Mouse (Mus musculus): Measurements from ENCODE around the gene Cts8. TPM values are rescaled to one million over a fixed set of nuclear protein-coding genes. Genes with fewer than 3 reads are reported as not detected.
A peak's percentile ranks its signal among the peaks of the same experiment; 100 is the strongest.

Gene Cts8
- polyA plus RNA-seq (2014; fragmentation: Nextera tagmentation; extraction: Ambion mirVana), result not detected in 2 replicates

GRCm38 (mm10) chr13:61255258-61255657 lies at the start of gene Cts8:
Gene Cts8, minus strand, starts transcription at chr13:61255358.
- no peak for DNase-seq (ENCODE audit: low spot score)

GRCm38 (mm10) chr13:61288739-61289138 lies 33.6 kb upstream of the Cts8 start, which contains the start of gene Gm49398:
Gene Gm49398, minus strand, starts transcription at chr13:61288839.
- ATAC-seq (replicated peaks; ENCODE audit: low FRiP score, low TSS enrichment, low read depth) (no peak), DNase-seq (ENCODE audit: low spot score) (no peak)
- WGBS, result 79% methylated on average over 2 of the region's 2 CpGs
- Histone ChIP-seq H3K4me1 (replicated peaks; ENCODE audit: control insufficient read depth, insufficient read depth, low read length) (no peaks in the 10 kb centered on the region), H3K4me3 (ENCODE audit: low read depth, low read length) (no peak within 1 kb of the TSS), H3K9me3 (ENCODE audit: control insufficient read depth, low read length) (no peaks in the 10 kb centered on the region), H3K36me3 (ENCODE audit: control insufficient read depth, insufficient read depth, low read length) (no peaks in the 10 kb centered on the region), H3K27me3 (replicated peaks; ENCODE audit: control insufficient read depth, insufficient read depth, low read length) (no peaks in the 10 kb centered on the region), H3K27ac (ENCODE audit: low read depth) (no peak within 1 kb of the TSS), H3K9ac (ENCODE audit: low read length) (no peak within 1 kb of the TSS), H3K4me2 (ENCODE audit: low read length) (no peak within 1 kb of the TSS)

More at GRCm38 (mm10) chr13:61255258-61255657, at the start of gene Cts8:
- no peak within 1 kb of the TSS for H3K4me2 ChIP-seq (ENCODE audit: low read length)
- no peaks in the 10 kb centered on the region for H3K4me1 ChIP-seq (replicated peaks; ENCODE audit: control insufficient read depth, insufficient read depth, low read length)
- H3K9ac ChIP-seq (ENCODE audit: low read length), result no peak within 1 kb of the TSS
- no peak for ATAC-seq (replicated peaks; ENCODE audit: low FRiP score, low TSS enrichment, low read depth)
- H3K9me3 ChIP-seq (ENCODE audit: control insufficient read depth, low read length), result no peaks in the 10 kb centered on the region
- H3K36me3 ChIP-seq (ENCODE audit: control insufficient read depth, insufficient read depth, low read length), result no peaks in the 10 kb centered on the region
- H3K27ac ChIP-seq (ENCODE audit: low read depth), result no peak within 1 kb of the TSS
- H3K27me3 ChIP-seq (replicated peaks; ENCODE audit: control insufficient read depth, insufficient read depth, low read length), result no peaks in the 10 kb centered on the region
- no peak within 1 kb of the TSS for H3K4me3 ChIP-seq (ENCODE audit: low read depth, low read length)
- 86% methylated on average over 2 of the region's 2 CpGs for WGBS

DNA sequence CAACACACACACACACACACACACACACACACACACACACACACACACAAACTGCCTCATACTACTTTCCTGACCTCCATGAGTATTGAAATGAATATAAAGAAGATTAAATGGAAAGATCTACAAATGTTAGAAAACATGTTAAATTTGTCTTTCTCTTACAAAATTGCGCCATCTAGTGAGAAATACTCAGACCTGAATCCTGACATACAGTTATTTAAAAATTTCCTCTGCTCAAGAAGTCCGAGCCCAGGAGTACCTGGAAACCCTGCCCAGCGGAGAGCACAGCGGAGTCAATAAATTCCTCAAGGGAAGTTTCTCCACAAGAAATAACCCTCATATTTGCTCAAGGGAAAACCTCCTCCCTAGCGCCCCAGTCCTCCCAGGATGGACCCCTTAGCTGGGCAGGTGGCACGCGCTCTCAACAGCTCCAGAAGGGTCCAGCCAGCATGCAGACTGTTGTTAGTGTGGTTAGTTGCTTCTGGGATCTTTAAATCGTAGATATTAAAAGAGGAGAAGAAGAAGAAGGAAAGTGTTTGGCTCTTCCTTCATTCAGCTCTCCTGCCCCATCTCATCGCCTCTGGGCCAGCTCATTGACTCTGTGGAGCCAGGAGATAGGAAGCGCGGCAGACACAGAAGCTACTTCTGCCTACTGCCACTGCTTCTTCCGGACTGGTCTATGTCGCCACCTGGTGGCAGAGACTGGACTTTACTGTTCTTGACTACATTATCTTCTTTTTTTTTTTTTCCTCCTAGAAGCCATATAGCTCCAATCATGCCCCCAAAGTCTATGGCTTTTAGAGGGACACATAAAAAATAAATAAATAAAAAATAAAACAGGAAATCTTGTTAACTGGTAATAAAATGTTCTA lies 13.8 kb downstream of the Cts8 start:
- H3K4me1 ChIP-seq (replicated peaks; ENCODE audit: control insufficient read depth, insufficient read depth, low read length), result no peaks in the 10 kb centered on the region
- WGBS, result 54% methylated on average over 13 of the region's 13 CpGs
- H3K4me2 ChIP-seq (ENCODE audit: low read length), result no peak overlapping the region
- H3K27ac ChIP-seq (ENCODE audit: low read depth), result no peak overlapping the region
- no peaks in the 10 kb centered on the region for H3K36me3 ChIP-seq (ENCODE audit: control insufficient read depth, insufficient read depth, low read length)
- H3K4me3 ChIP-seq (ENCODE audit: low read depth, low read length), result no peak overlapping the region
- ATAC-seq (replicated peaks; ENCODE audit: low FRiP score, low TSS enrichment, low read depth) (no peak), DNase-seq (ENCODE audit: low spot score) (peak; percentile 66)
- H3K27me3 ChIP-seq (replicated peaks; ENCODE audit: control insufficient read depth, insufficient read depth, low read length), result no peaks in the 10 kb centered on the region
- H3K9me3 ChIP-seq (ENCODE audit: control insufficient read depth, low read length), result no peaks in the 10 kb centered on the region
- no peak overlapping the region for H3K9ac ChIP-seq (ENCODE audit: low read length)

DNA sequence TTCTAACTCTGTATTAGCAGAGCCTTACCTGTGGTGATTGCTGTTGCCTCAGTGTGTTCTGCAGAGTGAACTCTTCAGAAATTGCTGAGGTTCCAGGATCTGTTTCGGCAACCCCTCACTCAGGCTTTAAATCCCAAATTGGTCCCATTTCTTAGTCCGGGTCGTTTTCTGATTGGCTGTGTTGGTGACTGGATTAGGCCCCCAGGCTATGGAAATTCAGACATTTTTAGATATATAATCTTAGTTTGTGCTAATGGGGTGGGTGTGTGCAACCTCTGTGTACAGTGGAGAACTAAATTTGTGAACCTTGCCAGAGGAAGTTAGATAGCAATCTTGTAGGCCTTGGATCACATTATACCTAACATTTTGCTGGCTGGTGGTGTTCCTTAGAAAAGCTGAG lies 51.8 kb downstream of the Cts8 start, which contains the start of gene Cts6:
Gene Cts6, minus strand, starts transcription at position 101 of the 400 bp plus-strand sequence.
- H3K27me3 ChIP-seq (replicated peaks; ENCODE audit: control insufficient read depth, insufficient read depth, low read length), result no peaks in the 10 kb centered on the region
- no peak within 1 kb of the TSS for H3K9ac ChIP-seq (ENCODE audit: low read length)
- DNase-seq (ENCODE audit: low spot score), result no peak
- no peak within 1 kb of the TSS for H3K4me3 ChIP-seq (ENCODE audit: low read depth, low read length)
- no peak within 1 kb of the TSS for H3K4me2 ChIP-seq (ENCODE audit: low read length)
- no peak within 1 kb of the TSS for H3K27ac ChIP-seq (ENCODE audit: low read depth)
- no peaks in the 10 kb centered on the region for H3K4me1 ChIP-seq (replicated peaks; ENCODE audit: control insufficient read depth, insufficient read depth, low read length)
- H3K9me3 ChIP-seq (ENCODE audit: control insufficient read depth, low read length), result 0 out of 2 replicates have a peak, but pooled peaks cover 6% of the 10 kb centered on the region
- 96% methylated on average over 3 of the region's 3 CpGs for WGBS
- no peaks in the 10 kb centered on the region for H3K36me3 ChIP-seq (ENCODE audit: control insufficient read depth, insufficient read depth, low read length)
- ATAC-seq (replicated peaks; ENCODE audit: low FRiP score, low TSS enrichment, low read depth), result no peak

Other genes starting within 250 kb of the Cts8 start
- gene Ctsj, start 249.4 kb downstream of the Cts8 start, polyA plus RNA-seq (2014; fragmentation: Nextera tagmentation; extraction: Ambion mirVana), result not detected in 2 replicates
- gene Ctsq, start 214.7 kb downstream of the Cts8 start, polyA plus RNA-seq (2014; fragmentation: Nextera tagmentation; extraction: Ambion mirVana), result not detected in 2 replicates
- gene Ctsr, start 91.1 kb downstream of the Cts8 start, polyA plus RNA-seq (2014; fragmentation: Nextera tagmentation; extraction: Ambion mirVana), result not detected in 2 replicates
- not detected in 2 replicates for gene Cts6, start 51.9 kb downstream of the Cts8 start, polyA plus RNA-seq (2014; fragmentation: Nextera tagmentation; extraction: Ambion mirVana)
- not detected in 2 replicates for gene Gm49398, start 33.5 kb upstream of the Cts8 start, polyA plus RNA-seq (2014; fragmentation: Nextera tagmentation; extraction: Ambion mirVana)
- not detected in 2 replicates for gene Cts7, start 102.8 kb upstream of the Cts8 start, polyA plus RNA-seq (2014; fragmentation: Nextera tagmentation; extraction: Ambion mirVana)